Mouse (Mus musculus) kidney, adult 11 months (tissue): ENCODE data around the gene Vmac.
A peak's percentile ranks its signal among the peaks of the same experiment; 100 is the strongest.

ENCODE experiments used
- DNase-seq: peaks from one replicate; pipeline ENCODE4 v3.0.0; 2022

Gene Vmac

DNA sequence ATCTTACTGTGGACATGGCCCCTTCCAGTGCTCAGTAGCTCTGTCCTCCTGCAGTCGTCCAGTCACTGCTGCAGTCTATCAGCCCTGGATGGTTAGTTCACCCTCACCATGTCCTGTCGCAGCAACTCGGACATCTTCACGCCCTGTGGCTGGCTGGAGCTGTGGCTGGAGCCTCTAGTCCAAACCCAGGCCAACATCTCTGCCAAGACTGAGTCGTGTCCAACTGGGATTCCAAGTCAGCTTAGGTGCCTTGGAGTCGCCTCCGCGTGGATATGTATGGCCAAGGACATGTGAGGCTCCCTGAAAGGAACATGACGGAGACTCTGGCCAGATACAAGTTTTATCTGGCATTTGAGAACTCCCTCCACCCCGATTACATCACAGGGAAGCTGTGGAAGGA, 20.4 kb upstream of the Vmac start:
- no peak for DNase-seq

DNA sequence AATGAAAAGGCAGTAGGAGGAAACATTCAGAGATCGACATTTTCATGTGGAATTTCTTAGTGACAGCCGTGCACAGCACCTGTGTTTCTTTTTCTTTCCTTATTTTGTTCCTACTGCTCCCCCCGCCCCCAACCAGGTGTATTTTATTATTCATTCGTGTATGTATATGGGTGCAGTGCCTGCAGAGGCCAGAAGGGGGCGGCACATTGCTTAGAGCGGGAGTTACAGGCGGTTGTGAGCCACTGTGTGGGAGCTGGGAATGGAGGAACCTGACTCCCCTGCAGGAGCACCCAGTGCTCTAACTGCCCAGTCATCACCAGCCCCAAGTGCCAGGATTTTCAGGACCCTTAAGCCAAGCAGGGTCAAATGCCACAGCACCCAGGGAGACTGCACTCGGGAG, 18.7 kb upstream of the Vmac start:
- no peak for DNase-seq

DNA sequence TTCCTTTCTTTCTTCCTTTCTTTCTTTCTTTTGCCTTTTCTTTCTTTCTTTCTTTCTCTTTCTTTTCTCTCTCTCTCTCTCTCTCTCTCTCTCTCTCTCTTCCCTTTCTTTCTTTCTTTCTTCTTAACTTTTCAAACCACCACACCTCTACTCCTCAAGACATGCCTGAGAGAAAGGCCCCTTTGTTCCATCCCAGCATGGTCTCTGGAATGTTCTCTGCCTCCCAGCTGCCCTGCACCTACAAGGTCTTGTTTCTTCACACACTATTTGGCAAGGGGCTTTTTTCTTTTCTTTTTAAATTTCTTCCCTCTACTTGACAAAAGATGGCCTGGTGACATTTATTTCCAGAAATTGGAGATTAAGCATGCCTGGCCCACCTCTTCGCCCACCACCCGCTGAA, 11.8 kb upstream of the Vmac start:
- no peak for DNase-seq

DNA sequence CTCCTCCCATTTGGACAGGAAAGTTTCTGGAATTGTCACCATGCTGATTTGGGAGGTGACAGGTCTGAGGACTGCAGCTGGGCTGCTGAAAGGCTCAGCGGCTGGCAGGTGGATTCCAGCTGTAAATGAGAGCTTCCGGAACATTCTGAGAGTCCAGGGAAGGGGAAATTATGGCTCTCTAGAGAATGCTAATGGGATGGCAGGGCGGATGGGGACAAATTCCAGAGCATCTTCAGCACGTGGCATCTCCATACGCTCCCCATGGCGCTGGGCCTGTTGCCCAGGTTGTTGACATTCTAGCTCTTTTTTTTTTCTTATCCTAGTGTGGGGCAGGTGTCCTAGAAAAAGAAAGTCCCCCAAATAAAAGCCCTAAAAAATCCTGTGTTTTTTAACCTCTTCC, 11.3 kb upstream of the Vmac start:
- peak; percentile 70 for DNase-seq

DNA sequence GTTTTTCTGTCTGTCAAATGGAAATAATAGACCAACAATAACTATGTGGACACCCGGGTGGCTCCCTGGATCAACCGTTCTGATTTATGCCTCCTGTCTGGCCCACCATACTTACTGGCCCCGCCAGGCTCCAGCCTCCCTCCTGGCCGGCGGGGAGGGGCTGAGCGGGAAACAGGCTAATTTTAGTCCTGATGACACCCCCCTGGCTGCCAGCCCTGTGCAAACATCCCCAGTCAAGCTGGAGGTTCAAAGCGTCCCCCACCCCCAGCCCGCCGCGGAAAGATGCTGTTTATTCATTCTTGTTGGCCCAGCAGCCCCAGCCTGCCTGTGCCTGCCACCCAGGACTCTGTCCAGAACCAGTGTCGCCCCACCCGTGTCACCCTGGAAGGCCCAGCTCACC, 10.3 kb upstream of the Vmac start:
- peak; percentile 33 for DNase-seq

DNA sequence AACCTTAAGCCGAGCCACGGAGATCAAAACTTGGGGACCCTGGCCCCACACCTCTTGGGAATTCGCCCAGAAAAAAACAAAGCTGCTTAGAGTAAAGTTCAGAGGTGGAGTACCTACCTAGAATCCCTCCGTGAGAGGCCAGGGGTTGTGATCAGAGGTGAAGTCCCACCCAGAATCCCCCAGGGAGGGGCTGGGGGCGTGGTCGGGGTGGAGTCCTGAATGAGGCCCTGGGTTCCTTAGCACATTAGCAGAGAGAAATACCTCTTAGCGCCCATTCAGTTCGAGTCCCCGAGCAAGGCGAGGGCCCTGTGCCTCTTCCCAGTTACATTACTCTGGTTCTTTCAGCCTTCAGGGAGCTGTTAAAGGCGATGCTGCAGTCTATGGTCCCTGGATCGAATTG, 9.8 kb upstream of the Vmac start:
- no peak for DNase-seq

DNA sequence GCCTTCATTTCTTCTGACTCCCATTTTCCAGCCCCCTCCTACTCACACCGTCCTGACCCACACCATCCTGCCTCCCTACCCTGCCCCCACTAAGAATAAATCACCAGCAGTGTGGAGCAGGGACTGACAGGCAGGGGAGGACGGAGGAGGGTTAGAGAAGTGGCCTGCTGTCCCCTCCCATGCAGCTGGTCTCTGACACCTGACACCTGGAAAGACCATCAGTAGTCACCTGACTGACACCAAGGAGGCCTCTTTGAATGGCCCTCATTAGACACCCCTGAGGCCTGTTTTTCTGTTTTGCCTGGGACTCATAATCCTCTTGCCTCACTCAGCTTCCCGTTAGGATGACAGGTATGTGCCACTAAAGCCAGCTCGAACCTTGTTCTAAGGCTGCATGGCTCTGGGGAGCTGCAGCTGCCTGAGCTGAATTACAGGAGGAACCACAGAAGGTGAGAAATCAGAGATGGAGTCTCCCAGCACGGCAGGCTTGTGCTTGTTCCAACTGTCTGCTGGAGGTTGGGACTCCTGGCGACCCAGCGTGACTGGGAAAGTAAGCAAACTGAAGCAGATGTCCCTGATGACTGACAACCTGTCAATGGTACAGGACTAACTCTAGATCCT, 9.3 kb upstream of the Vmac start:
- no peak for DNase-seq

DNA sequence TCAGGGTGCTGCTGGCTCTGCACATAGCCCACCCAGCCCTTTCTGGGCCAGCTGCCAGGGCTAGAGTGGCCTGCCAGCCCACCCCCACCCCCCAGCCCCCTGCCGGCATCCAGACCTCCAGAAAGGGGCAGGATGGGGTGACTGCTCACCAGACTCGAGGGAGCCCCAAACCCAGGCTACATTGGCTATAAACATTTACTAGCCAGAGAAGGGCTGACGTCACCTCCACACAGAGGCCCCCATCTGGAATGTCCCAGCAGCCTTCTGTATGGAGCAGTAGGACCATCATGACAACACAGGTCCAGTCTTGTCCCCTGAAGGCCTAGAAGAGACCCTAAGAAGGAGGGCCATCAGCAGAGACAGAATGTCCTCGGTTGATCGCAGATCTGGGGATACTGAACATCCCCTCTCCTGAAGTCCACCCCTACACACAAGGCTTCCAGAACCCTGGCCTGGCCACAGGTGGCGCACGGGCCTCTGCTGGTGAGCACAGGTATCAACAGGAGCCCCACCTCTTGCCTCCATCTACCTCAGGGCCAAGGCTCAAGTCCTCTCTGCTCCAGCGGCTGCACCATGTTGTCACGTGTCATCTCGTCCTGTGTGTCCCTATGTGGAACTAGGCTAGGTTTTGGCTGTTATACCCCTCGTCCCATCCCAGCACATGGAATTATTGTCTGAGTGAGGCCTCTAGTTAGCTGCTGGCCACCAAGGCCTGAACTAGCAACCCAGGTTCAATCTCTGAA, 5.8 kb upstream of the Vmac start:
- DNase-seq = no peak

DNA sequence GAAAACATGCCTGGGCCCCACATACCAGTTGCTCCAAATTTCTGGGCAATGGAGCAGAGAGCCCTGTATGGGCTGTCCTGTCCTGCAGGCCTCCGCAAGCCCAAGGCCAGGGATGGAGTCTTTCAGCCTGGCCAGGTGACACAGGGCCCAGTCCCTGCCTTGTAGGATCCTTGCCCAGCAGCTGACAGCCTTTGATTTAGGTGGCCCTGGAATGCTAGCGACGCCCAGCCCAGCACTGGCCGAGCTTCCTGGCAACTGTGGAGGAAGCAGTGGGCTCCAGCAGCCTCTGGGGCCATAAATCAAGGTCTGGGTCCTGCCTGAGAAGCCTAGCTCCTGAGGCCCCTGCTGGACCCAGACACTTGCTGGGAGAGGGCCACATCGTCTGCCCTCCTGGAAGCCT, 4.6 kb upstream of the Vmac start:
- peak; percentile 66 for DNase-seq

DNA sequence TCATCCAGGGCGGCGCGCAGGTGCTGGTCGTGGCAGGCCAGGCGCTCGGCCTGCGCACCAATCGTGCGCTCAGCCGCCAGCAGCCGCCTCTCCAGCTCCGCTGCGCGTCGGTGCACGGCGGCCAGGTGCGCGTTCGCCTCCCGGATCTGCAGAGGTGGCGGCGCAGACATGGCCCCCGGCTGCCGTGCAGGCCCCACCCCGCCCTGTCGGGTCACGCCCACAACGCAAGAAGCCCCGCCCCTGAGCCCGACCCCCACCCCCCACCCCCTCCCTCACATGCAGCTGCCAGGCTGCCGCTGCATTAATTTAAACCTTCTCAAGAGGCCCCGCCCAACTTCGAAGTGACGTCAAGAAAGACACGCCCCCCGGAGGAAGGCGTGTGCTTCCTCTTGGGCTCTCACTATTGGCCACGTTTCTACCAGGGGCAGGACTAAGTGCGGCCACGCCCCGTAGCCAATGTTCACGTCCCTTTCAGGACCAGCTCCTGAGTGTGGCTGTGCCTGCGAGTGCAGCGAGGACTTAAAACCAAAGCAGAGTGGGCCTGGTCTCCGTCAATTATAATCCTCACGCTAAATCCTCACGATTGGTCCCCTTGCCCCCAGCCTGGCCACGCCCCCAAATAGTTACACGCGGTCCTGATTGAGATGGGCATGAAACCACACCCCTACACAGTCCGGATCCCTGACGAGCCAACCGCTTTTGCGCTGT, 1.0 kb downstream of the Vmac start:
- DNase-seq = peak; percentile 99

DNA sequence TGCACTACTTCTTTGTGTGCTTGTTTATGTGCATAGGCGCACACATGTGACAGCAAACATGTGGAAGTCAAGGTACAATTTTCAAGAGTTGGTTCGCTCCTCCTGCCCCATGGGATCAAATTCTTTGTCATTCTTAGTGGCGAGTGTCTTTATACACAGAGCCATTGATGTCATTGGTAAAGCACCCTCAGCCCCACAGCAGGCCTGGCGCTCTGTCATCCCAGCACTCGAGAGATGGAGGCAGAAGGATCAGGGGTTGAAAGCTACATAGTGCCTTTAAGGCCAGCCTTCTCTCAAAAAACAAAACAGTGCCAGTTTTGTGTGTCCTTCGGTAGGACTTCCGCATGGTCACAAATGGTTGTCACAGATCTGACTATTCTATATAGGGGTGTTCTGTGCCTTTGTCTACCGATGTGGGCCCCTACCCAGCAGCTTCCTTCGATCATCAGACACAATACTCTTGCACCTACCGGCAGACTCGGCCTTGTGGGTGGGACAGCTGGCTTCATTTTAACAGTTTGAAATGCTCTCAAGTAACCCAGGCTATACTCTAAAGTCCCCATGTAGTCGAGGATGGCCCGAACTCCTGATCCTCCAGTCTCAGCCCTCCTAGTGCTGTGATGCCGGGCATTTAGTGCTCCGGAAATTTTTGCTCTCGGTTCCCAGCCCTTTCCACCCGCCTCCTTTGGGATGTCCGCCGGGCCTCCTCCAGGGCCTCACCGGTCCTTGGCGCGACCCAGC, 1.7 kb downstream of the Vmac start:
- no peak for DNase-seq

DNA sequence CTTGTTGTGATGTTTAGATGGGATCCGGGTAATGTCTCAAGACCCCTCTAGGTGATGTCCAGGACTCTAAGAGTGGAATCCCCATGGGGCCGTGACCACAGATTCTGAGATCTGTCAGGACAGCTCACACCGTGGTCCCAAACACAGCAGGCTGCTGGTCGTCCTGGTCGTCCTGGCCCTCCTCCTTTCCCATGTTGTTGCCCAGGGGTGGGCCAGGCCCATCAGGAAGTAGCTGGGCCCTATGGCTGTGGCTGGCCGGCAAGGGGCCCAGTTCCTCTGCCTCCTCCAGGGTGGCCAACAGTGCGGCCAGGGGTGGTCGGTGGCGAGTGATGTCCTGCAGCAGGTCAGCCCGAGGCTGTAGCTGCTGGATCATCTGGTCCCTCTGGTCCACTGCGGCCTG, 2.5 kb downstream of the Vmac start:
- no peak for DNase-seq

DNA sequence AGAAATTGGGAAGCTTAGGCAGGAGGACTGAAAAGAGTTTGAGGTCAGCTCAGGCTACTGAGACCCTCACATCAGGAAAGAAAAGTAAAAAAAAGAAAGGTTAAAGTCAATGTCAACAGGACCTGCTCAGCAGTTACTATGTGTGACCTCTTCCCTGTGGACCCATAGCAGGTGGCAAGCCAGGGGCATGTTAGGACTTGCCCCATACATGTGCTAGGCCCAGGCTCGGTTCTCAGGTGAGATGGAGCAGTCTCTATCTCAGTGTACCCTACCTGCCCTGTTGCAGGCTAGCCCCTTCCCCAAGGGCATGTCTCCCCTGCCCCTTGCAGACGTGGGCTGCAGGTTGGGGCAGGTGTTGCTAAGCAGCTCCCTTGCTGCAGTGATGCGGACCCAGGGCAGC, 8.1 kb downstream of the Vmac start:
- DNase-seq = no peak

DNA sequence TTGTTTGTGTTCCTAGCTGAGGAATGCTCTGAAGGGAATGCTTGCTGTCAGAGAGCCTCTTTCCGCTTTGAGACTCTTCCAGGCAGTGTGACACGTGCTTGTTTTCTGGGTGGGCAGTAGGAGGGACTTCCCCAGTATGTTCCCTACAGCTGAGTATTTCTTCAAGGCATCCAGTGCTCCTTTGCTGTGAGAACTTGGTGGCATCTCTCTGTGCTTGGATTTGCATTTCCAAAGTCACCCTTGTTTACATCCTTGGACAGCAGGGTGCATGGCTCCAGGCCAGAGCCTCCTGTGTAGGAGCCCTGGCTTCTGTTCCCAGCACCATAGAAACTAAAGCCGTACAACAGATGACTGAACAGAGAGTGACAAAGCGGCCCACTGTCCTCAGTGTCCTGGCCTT, 9.1 kb downstream of the Vmac start:
- no peak for DNase-seq

DNA sequence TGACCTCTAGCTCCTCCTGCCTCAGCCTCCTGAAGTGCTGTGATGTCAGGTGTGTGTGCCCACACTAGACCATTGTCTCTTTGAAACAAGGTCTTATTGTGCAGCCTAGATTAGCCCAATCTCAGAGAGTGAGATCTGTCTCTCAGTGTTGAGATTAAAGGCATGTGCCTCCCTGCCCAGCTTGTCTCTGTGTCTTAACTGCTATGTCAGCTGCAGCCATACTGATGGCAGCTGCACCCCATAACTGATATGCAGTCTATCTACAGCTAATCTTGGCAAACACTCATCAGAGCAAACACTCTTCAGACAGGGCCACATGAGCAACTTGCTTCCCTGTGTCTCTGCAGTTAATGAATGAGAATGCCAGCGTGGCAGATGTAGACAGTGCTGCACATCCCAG, 11.3 kb downstream of the Vmac start:
- DNase-seq = no peak

DNA sequence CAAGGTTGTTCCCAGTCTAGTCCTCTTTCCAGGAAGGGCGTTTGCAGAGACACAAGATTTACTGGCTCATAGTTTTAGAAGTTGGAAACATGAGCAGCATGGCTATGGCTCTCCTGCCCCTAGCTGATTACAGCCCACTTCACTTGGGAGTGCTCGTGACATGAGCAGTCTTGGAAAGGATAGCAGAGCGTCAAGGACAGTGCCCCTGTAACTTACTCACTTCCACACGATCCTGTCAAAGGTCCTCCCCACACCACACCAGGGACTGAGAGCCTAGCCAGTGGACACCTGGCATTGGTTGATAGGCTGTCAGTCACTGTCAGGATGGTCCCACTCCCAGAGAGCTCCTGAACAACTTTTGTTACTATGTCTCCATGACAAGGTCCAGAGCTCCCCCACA, 14.8 kb downstream of the Vmac start:
- DNase-seq = no peak

DNA sequence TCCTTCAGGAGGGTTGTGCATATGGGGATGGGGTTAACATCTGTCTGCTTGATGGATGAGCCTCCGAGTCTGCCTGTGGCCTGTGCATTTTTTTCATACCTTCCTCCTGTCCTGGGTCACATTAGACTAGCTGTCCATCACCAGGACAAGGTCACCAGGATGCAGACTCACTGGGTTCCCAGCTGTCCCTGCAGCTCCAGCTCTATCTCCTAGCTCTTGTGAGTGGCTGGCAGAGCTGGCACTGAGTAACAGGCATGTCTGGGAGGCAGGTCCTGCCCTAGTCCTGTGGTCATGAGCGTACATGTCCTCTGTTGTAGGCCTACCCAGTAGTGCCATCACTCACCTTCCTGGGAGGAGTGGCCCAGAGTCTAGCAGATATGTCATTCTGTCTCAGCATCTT, 17.4 kb downstream of the Vmac start:
- DNase-seq = no peak

DNA sequence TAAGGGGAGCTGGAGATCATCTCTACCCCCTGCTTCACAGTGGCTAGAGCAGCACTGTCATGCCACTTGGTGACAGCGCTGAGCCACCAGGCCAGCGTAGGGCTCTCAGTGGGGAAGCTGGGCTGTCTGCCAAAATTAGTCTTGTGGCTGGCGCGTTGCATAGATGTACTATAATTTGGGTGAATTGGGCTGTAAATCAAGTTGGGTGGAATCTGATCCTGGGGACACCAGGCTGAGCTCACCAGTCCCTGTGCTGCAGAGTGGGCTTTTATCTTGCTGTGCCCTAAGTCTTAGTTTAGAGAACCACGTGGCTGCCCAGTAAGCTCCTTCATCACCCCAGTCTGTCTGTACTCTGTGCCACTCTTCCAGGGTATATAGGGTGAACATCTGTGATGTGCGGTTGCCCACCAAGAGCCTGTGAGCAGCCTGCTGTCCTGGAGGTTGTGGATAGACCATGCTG, 23.9 kb downstream of the Vmac start:
- DNase-seq = peak; percentile 35

DNA sequence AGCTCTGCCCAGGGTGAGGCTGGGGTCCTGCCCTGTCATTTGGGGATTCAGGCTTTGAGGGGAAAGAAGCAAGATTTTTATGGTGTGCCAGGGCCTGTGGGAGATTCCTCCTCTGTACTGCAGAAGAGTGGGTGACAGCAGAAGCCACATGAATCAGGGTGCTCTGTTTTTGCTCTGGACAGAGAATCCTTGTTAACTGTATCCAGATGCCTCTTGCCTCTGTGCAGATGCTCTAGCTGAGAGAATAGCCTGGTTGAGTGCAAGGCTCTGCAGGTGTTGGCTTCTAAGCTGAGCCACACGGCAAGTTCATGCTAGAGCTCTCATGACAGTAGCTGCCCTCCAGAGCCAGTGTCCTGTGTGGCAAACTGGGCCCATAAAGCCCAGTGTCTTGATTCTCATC, 24.4 kb downstream of the Vmac start:
- DNase-seq = no peak

DNA sequence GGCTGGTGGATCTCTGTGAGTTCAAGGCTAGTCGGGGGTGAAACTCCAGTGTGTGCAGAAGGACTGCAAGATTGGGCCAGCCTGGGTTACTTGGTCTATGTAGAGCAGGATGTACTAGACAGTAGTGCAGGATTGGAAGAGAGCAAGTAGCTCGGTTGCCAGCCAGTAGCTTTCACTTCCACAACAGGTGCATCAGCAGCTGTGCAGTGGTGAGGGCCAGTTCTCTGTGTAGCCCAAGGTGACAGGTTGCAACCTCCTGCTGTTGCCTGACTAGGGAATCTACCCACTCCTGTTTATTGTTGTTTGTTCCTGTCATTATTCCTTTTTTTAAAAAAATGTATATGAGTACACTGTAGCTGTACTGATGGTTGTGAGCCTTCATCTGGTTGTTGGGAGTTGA, 29.1 kb downstream of the Vmac start:
- DNase-seq = no peak

DNA sequence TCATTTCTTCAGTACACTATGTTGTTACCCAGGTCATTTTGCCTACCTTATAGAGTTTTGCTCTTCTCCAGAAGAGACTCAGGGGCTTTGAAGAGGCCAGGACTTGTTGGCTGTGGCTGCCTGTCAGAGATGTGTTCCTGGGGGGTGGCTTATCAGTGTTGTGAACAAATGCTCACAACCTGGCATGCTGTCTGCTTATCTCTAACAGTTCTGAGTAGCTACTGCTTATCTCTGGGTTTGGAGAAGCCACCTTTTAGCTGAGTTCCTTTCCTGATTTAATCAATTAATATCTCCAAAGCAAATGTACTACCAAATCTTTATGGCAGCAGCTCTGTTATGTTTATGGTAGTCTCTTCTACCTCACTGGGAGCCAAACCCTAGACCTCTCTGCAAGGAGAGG, 29.8 kb downstream of the Vmac start:
- DNase-seq = no peak

DNA sequence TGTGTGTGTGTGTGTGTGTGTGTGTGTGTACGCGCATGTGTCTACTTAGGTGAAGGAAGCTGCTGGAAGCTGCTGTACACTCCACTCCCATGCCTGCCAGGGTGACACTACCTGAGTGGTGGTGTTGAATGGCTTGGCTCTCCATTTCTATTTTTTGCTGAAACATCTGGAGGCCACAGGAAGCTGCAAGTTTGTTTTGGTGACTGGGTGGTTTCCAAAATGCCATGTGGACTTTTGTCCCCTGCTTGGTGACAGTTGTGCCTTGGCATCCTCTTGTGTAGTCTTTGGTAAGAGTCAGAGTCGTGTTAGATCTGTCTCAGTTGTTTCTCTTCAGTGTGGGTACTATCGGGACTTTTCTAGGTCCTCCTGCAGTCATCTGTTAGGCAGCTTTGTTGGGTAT, 31.0 kb downstream of the Vmac start:
- DNase-seq = no peak

DNA sequence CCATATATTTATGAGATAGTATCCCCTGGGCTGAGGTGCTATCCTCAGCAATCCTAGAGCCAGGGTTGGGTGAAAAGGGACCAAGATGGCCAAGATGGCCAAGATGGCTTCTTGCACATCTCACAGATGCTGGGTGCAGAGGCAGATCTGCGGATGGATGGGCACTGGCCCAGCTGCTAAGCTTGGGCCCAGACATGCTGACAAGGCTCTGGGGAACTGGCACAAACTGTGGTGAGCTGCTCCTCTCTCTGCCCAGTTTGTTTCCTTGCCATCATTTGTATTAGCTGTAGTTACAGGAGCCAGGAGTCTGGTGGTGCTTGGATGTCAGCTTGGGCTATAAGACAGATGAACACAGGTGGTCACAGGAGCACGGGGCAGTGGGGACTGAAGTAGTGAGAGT, 33.2 kb downstream of the Vmac start:
- no peak for DNase-seq
